ENCODE assay signal across 18 mouse cellular contexts in genomic region chr1:72228974-72229373, GRCm38 (mm10). TPM values are rescaled to one million over a fixed set of nuclear protein-coding genes. Genes with fewer than 3 reads are reported as not detected.
DNase-seq lines count a peak whose midpoint lies in the region; ATAC-seq and TF ChIP-seq lines count a peak whose summit lies in the region.
"Had no signal": no experiment of that assay in that cellular context is flagged by ENCODE, and none has a peak within 500 bp of the region (broad histone marks: within the 10 kb centered on the region; RNA-seq: fewer than 3 reads in every experiment).

No protein-coding gene starts in this region.

- no peak overlapping the region for H3K27ac ChIP-seq in liver, postnatal 0 days (ENCODE audit: low read depth)
- H3K27ac ChIP-seq: forebrain, embryonic 12.5 days; heart, embryonic 15.5 days; limb, embryonic 12.5 days; liver, embryonic 13.5 days; neural tube, embryonic 12.5 days had no signal

- H3K4me2 ChIP-seq in liver, postnatal 0 days (ENCODE audit: low read depth, low read length), result no peak overlapping the region
- peak overlapping the region; percentile 2 for H3K4me2 ChIP-seq in myocyte (ENCODE audit: low read depth)
- H3K4me2 ChIP-seq: forebrain, embryonic 12.5 days; heart, embryonic 15.5 days; limb, embryonic 12.5 days; liver, embryonic 13.5 days; midbrain, embryonic 11.5 days; neural tube, embryonic 12.5 days had no signal

- H3K4me3 ChIP-seq in liver, postnatal 0 days (ENCODE audit: low read depth, low read length), result no peak overlapping the region
- no peak overlapping the region for H3K4me3 ChIP-seq in myocyte
- H3K4me3 ChIP-seq: forebrain, embryonic 12.5 days; heart, embryonic 15.5 days; limb, embryonic 12.5 days; liver, embryonic 13.5 days; neural tube, embryonic 12.5 days had no signal

- DNase-seq in liver, postnatal 0 days, result peak; percentile 30
- DNase-seq in liver (no peak), ES-CJ7 (ENCODE audit: low read depth, low spot score) (peak; percentile 99), ZHBTc4 (ENCODE audit: low read depth, low spot score) (peak; percentile 95)
- DNase-seq in cerebellum, adult 9-10 months, result no peak
- no peak for DNase-seq in cerebellum, postnatal 10 days
- DNase-seq: cerebellum, adult 11-12 months; liver, embryonic 13.5 days; right cerebral cortex, postnatal 4 days had no signal

- 0 out of 2 replicates have a peak, but pooled peaks have one; percentile 19 for TF ChIP-seq EP300 in liver, postnatal 0 days (IDR thresholded peaks at IDR 0.05; ENCODE audit: low read depth)

- no peak overlapping the region for H3ac ChIP-seq in myocyte (ENCODE audit: control insufficient read depth, insufficient read length)

- no peak for ATAC-seq in liver, postnatal 0 days
- ATAC-seq: activated CD4-positive, CD25-positive, alpha-beta regulatory T cell, adult 4 months; hindbrain, embryonic 16.5 days; intestine, embryonic 16.5 days had no signal

- H3K4me1 ChIP-seq in liver, postnatal 0 days (ENCODE audit: insufficient read depth), result peaks cover 3% of the 10 kb centered on the region; the same call in 1 of the 2 replicates
- H3K4me1 ChIP-seq: heart, embryonic 15.5 days; neural tube, embryonic 12.5 days had no signal

- H3K9me3 ChIP-seq in liver, postnatal 0 days (ENCODE audit: low read length), result no peaks in the 10 kb centered on the region
- H3K9me3 ChIP-seq: forebrain, embryonic 12.5 days; heart, embryonic 15.5 days; limb, embryonic 12.5 days; liver, embryonic 13.5 days; neural tube, embryonic 12.5 days had no signal

- H3K79me2 ChIP-seq in myocyte (ENCODE audit: control insufficient read depth, insufficient read depth), result no peaks in the 10 kb centered on the region

- no peak for TF ChIP-seq CTCF in liver, postnatal 0 days (IDR thresholded peaks at IDR 0.05; ENCODE audit: low read depth)

- H3K36me3 ChIP-seq in liver, postnatal 0 days (replicated peaks; ENCODE audit: insufficient read depth, low read length), result no peaks in the 10 kb centered on the region
- H3K36me3 ChIP-seq in myocyte (ENCODE audit: control insufficient read depth, insufficient read depth), result no peaks in the 10 kb centered on the region
- H3K36me3 ChIP-seq: forebrain, embryonic 12.5 days; heart, embryonic 15.5 days; limb, embryonic 12.5 days; liver, embryonic 13.5 days; neural tube, embryonic 12.5 days had no signal

- 34% methylated on average over 3 of the region's 3 CpGs for WGBS in liver, postnatal 0 days (ENCODE audit: insufficient replicate concordance)

- no peak overlapping the region for H3K9ac ChIP-seq in liver, postnatal 0 days (replicated peaks)
- H3K9ac ChIP-seq: forebrain, embryonic 12.5 days; heart, embryonic 15.5 days; limb, embryonic 12.5 days; liver, embryonic 13.5 days; neural tube, embryonic 12.5 days had no signal

- no peak for TF ChIP-seq POLR2A in myocyte (IDR thresholded peaks at IDR 0.05; ENCODE audit: insufficient read length, low read depth)

- H3K27me3 ChIP-seq in liver, postnatal 0 days (ENCODE audit: insufficient read depth, low read length), result 0 out of 2 replicates have a peak, but pooled peaks cover 3% of the 10 kb centered on the region
- no peaks in the 10 kb centered on the region for H3K27me3 ChIP-seq in myocyte (ENCODE audit: control insufficient read depth, insufficient read depth, insufficient read length)

TF ChIP-seq in myocyte, 11 proteins besides CTCF, POLR2A, EP300 and RAD21:
- TF ChIP-seq USF1 (IDR thresholded peaks at IDR 0.05; ENCODE audit: low read depth), result no peak
- TF ChIP-seq CEBPB (IDR thresholded peaks at IDR 0.05; ENCODE audit: insufficient read depth, poor library complexity, severe bottlenecking), result peak; percentile 82

RNA-seq across cellular contexts. Expression of gene Mreg, which starts 16.9 kb away (rescaled TPM):
- 10.0 and 10.5 TPM in 2 replicates for polyA plus RNA-seq in liver, postnatal 0 days (2015; fragmentation: Nextera tagmentation; extraction: Ambion mirVana)
- polyA plus RNA-seq in myocyte (2012; fragmentation: generic; extraction: Trizol), result 2.0 TPM

RNA-seq across cellular contexts. Expression of gene Pecr, which starts 55.1 kb away (rescaled TPM):
- 132 and 143 TPM in 2 replicates for polyA plus RNA-seq in liver, postnatal 0 days (2015; fragmentation: Nextera tagmentation; extraction: Ambion mirVana)
- polyA plus RNA-seq in myocyte (2012; fragmentation: generic; extraction: Trizol), result 13.7 TPM

RNA-seq across cellular contexts. Expression of gene Tmem169, which starts 55.2 kb away (rescaled TPM):
- polyA plus RNA-seq in liver, postnatal 0 days (2015; fragmentation: Nextera tagmentation; extraction: Ambion mirVana), result 0.22 and 0.29 TPM in 2 replicates
- 0.41 TPM for polyA plus RNA-seq in myocyte (2012; fragmentation: generic; extraction: Trizol)

Comparison
In these comparisons a context has a peak if more than half of its experiments do, and no peak if none do; other contexts are left out.
1. DNase-seq: peak in liver, postnatal 0 days (single experiment), ES-CJ7 (single experiment) and ZHBTc4 (single experiment); none in liver (single experiment), cerebellum, adult 9-10 months (single experiment) and cerebellum, postnatal 10 days (0 of 2).